Mouse (Mus musculus) liver, embryonic 15.5 days (tissue): Measurements from ENCODE around the gene Cryaa. TPM values are rescaled to one million over a fixed set of nuclear protein-coding genes. Genes with fewer than 3 reads are reported as not detected.

Source experiments
- ATAC-seq: fragments of 200-750 bp; cut with Nextera tagmentation; 2 replicates; pipeline ENCODE4 v1.8.0; 2017; ENCODE audit warnings: moderate number of reproducible peaks, mild to moderate bottlenecking, moderate library complexity; ENCODE audit not compliant: insufficient read depth
- H3K27ac ChIP-seq: fragments of 300-500 bp; sonication (generic); replicated peaks from 2 replicates; pipeline ENCODE4 v1.5.1; 2015; ENCODE audit warnings: mild to moderate bottlenecking, inconsistent platforms
- H3K27me3 ChIP-seq: fragments of 300-500 bp; sonication (generic); 2 replicates; pipeline ENCODE4 v1.6.1; 2015; ENCODE audit warnings: mild to moderate bottlenecking, inconsistent platforms
- H3K36me3 ChIP-seq: fragments of 300-500 bp; sonication (generic); replicated peaks from 2 replicates; pipeline ENCODE4 v1.6.1; 2015; ENCODE audit warnings: moderate library complexity, mild to moderate bottlenecking, inconsistent platforms
- H3K4me1 ChIP-seq: fragments of 300-500 bp; sonication (generic); replicated peaks from 2 replicates; pipeline ENCODE4 v1.6.1; 2015; ENCODE audit warnings: inconsistent platforms
- H3K4me2 ChIP-seq: fragments of 300-500 bp; sonication (generic); 2 replicates; pipeline ENCODE4 v1.6.1; 2015; ENCODE audit warnings: moderate library complexity, mild to moderate bottlenecking, inconsistent platforms
- H3K4me3 ChIP-seq: fragments of 300-500 bp; sonication (generic); replicated peaks from 2 replicates; pipeline ENCODE4 v1.5.1; 2015; ENCODE audit warnings: mild to moderate bottlenecking, inconsistent platforms
- H3K9ac ChIP-seq: fragments of 300-500 bp; sonication (generic); 2 replicates; pipeline ENCODE4 v1.6.1; 2015; ENCODE audit warnings: moderate library complexity, mild to moderate bottlenecking, inconsistent platforms
- H3K9me3 ChIP-seq: fragments of 300-500 bp; sonication (generic); replicated peaks from 2 replicates; pipeline ENCODE4 v1.6.1; 2016; ENCODE audit warnings: inconsistent platforms
- WGBS: fragments of 180-500 bp; shearing (Covaris S2); methylation state at CpG from one replicate; pipeline ENCODE4 v1.1.7; 2015; ENCODE audit warnings: mixed read lengths; ENCODE audit not compliant: insufficient replicate concordance; 5-methylcytosine and 5-hydroxymethylcytosine counted together
- polyA plus RNA-seq: library from polyadenylated mRNA; unstranded; fragments of >200 nt; fragmentation: Nextera tagmentation; extraction: Ambion mirVana; gene quantifications from 2 replicates; pipeline ENCODE4 v1.2.1, GENCODE M21; 2015

The Cryaa gene
- polyA plus RNA-seq, 1 experiment from 2014 or later = not detected

GRCm38 (mm10) chr17:31660661-31661250 lies 16.9 kb upstream of the Cryaa start:
- Histone ChIP-seq H3K9me3 (no peaks in the 10 kb centered on the region), H3K27me3 (peaks cover 3% of the 10 kb centered on the region; the same call in 1 of the 2 replicates), H3K9ac (no peak overlapping the region), H3K4me2 (no peak overlapping the region), H3K36me3 (peaks cover 13% of the 10 kb centered on the region), H3K4me3 (no peak overlapping the region), H3K27ac (no peak overlapping the region), H3K4me1 (peaks cover 31% of the 10 kb centered on the region)
- ATAC-seq = no peak
- 71% methylated on average over 8 of the region's 8 CpGs for WGBS

DNA sequence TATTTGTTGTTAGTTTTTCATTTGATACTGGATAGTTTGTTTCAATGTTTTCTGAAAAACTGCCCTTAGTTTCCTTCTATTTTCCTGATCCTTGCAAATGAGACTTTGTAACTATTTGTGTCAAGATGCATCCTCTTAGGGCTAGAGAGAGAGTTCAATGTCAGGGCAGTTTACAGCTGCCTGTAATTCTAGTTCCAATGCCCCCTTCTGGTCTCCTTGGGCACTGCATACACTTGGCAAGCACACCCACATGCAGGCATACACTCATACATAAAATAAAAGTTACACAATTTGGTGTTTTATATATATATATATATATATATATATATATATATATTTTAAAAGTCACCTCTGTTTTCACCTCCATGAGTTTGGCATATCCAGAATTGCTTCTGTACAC lies 14.8 kb upstream of the Cryaa start:
- no peak overlapping the region for H3K4me2 ChIP-seq
- peaks cover 4% of the 10 kb centered on the region; the same call in 1 of the 2 replicates for H3K27me3 ChIP-seq
- H3K4me1 ChIP-seq = peaks cover 13% of the 10 kb centered on the region
- no peaks in the 10 kb centered on the region for H3K9me3 ChIP-seq
- H3K36me3 ChIP-seq = no peaks in the 10 kb centered on the region
- ATAC-seq = no peak
- no peak overlapping the region for H3K9ac ChIP-seq
- no peak overlapping the region for H3K4me3 ChIP-seq
- H3K27ac ChIP-seq = no peak overlapping the region

DNA sequence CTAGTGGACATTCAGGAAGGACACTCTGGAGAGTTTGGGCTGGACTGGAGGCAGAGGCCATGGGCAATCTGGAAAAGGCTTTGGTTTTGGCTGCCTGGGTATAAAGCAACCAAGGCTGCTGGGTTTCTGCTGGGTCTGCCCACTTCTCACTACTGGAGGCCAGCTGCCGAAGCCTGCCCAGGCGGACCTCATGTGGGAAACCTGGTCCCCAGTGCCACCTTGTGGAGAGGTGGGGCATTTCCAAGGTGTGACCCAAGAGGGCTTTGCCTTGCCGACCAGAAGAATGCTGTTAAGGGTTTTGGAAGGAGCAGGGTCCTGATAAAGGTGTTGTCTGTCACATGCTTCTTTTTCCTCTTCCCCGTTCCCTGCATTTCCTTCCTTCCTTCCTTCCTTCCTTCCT lies 12.8 kb upstream of the Cryaa start:
- Histone ChIP-seq H3K27me3 (peaks cover 6% of the 10 kb centered on the region; the same call in 1 of the 2 replicates), H3K4me2 (no peak overlapping the region), H3K4me3 (no peak overlapping the region), H3K4me1 (peaks cover 3% of the 10 kb centered on the region), H3K9ac (no peak overlapping the region), H3K9me3 (no peaks in the 10 kb centered on the region), H3K27ac (no peak overlapping the region), H3K36me3 (no peaks in the 10 kb centered on the region)
- 5% methylated on average over 4 of the region's 4 CpGs for WGBS
- ATAC-seq = no peak

- Histone ChIP-seq H3K9me3 (no peaks in the 10 kb centered on the region), H3K4me3 (no peak overlapping the region), H3K27ac (no peak overlapping the region), H3K36me3 (no peaks in the 10 kb centered on the region), H3K27me3 (peaks cover 6% of the 10 kb centered on the region; the same call in 1 of the 2 replicates), H3K4me2 (no peak overlapping the region), H3K9ac (no peak overlapping the region), H3K4me1 (peaks cover 4% of the 10 kb centered on the region; the same call in 1 of the 2 replicates)
- ATAC-seq = no peak
- 56% methylated on average over 8 of the region's 9 CpGs for WGBS
These were observed 9.3 kb upstream of the Cryaa start for GRCm38 (mm10) chr17:31668306-31668705.

DNA sequence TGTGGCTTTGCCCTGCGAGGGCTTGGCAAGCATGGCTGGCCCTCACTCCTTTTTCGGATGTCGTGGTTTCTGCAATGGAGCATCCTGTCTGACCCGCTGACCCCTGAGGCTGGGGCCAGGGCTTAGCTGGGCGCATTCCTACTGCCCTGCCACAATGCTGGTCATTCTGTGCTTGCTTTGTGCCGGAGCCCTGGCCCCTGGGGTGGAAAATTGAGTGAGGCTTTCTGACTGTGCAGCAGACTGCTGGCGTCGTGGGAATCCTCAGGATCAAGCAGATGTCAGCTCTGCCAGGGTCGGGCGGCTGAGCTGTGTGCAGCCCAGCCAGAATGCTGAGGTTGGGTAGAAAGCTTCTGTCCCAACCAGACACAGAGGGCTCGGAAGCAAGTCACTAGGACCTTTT lies 7.4 kb upstream of the Cryaa start:
- no peak for ATAC-seq

DNA sequence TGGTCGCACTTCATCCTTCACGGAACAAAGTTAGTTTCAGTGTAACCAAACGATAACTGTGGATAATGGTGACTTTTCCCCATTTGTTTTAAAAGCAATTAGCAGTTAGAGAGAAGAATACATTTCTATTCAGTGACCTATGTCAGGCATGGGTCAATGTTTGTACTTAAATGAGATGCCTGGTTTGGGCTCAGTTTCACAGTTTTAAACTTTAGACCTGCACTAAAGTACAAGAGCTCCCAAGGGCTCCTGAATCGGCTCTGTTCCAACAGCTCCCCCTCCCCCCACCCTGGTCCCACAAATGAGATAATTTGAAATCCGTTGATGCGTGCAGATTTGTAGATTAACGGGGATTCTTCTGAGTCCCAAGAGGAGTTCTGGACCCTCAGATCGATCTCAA lies 5.9 kb upstream of the Cryaa start:
- 0 out of 2 replicates have a peak overlapping the region, but pooled peaks have one; percentile 48 for H3K27ac ChIP-seq
- no peaks in the 10 kb centered on the region for H3K9me3 ChIP-seq
- ATAC-seq = no peak
- peaks cover 4% of the 10 kb centered on the region; the same call in 1 of the 2 replicates for H3K4me1 ChIP-seq
- no peaks in the 10 kb centered on the region for H3K36me3 ChIP-seq
- peaks cover 3% of the 10 kb centered on the region; the same call in 1 of the 2 replicates for H3K27me3 ChIP-seq
- H3K4me2 ChIP-seq = no peak overlapping the region
- 58% methylated on average over 8 of the region's 8 CpGs for whole genome bisulfite sequencing
- H3K9ac ChIP-seq = no peak overlapping the region
- H3K4me3 ChIP-seq = no peak overlapping the region

More for the DNA sequence above, 7.4 kb upstream of the Cryaa start:
- H3K36me3 ChIP-seq = no peaks in the 10 kb centered on the region
- H3K4me1 ChIP-seq = peaks cover 4% of the 10 kb centered on the region; the same call in 1 of the 2 replicates
- peaks cover 6% of the 10 kb centered on the region; the same call in 1 of the 2 replicates for H3K27me3 ChIP-seq
- H3K9me3 ChIP-seq = no peaks in the 10 kb centered on the region
- no peak overlapping the region for H3K4me3 ChIP-seq
- H3K9ac ChIP-seq = no peak overlapping the region
- no peak overlapping the region for H3K27ac ChIP-seq
- H3K4me2 ChIP-seq = no peak overlapping the region
- 52% methylated on average over 11 of the region's 11 CpGs for WGBS

- H3K4me2 ChIP-seq = no peak overlapping the region
- peak; percentile 28; the same call in 1 of the 2 replicates for ATAC-seq
- H3K27ac ChIP-seq = peak overlapping the region; percentile 48; the same call in 1 of the 2 replicates
- H3K9me3 ChIP-seq = no peaks in the 10 kb centered on the region
- H3K4me1 ChIP-seq = peaks cover 4% of the 10 kb centered on the region; the same call in 1 of the 2 replicates
- no peak overlapping the region for H3K4me3 ChIP-seq
- WGBS = 66% methylated on average over 12 of the region's 12 CpGs
- H3K36me3 ChIP-seq = no peaks in the 10 kb centered on the region
- H3K9ac ChIP-seq = no peak overlapping the region
- H3K27me3 ChIP-seq = peaks cover 3% of the 10 kb centered on the region; the same call in 1 of the 2 replicates
These were observed 5.3 kb upstream of the Cryaa start for GRCm38 (mm10) chr17:31672279-31672678.

DNA sequence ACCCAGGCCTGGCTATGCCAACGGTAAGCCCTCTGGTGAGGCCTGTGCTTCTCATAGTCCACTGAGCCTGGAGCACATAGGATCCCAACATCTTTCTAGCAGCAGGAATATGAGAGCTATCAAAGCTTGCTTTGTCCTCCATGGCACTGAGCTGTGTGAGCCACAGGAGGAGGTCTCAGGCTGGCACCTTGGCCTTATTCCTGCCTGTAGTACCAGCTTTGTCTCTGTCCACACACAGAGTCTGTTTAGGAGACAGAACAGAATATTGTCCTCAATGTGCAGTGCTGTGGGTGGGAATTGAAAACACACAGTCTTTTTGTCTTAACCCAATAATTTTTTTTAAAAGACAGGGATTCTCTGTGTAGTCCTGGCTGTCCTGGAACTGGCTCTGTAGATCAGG lies 3.2 kb upstream of the Cryaa start:
- no peak overlapping the region for H3K4me3 ChIP-seq
- no peak overlapping the region for H3K27ac ChIP-seq
- ATAC-seq = no peak
- H3K9me3 ChIP-seq = no peaks in the 10 kb centered on the region
- no peak overlapping the region for H3K9ac ChIP-seq
- WGBS = 90% methylated on average over 1 of the region's 1 CpGs
- peaks cover 4% of the 10 kb centered on the region; the same call in 1 of the 2 replicates for H3K4me1 ChIP-seq
- no peaks in the 10 kb centered on the region for H3K27me3 ChIP-seq
- H3K4me2 ChIP-seq = no peak overlapping the region
- H3K36me3 ChIP-seq = no peaks in the 10 kb centered on the region

GRCm38 (mm10) chr17:31680450-31680849 lies 2.8 kb downstream of the Cryaa start:
- 18% methylated on average over 2 of the region's 2 CpGs for WGBS
- Histone ChIP-seq H3K4me3 (no peak overlapping the region), H3K9ac (no peak overlapping the region), H3K4me2 (no peak overlapping the region), H3K27ac (no peak overlapping the region), H3K9me3 (no peaks in the 10 kb centered on the region), H3K27me3 (no peaks in the 10 kb centered on the region), H3K4me1 (no peaks in the 10 kb centered on the region), H3K36me3 (no peaks in the 10 kb centered on the region)
- ATAC-seq = no peak

GRCm38 (mm10) chr17:31685514-31686224 lies 8.1 kb downstream of the Cryaa start:
- no peak overlapping the region for H3K9ac ChIP-seq
- no peaks in the 10 kb centered on the region for H3K9me3 ChIP-seq
- H3K36me3 ChIP-seq = no peaks in the 10 kb centered on the region
- H3K4me1 ChIP-seq = 0 out of 2 replicates have a peak, but pooled peaks cover 7% of the 10 kb centered on the region
- H3K4me2 ChIP-seq = no peak overlapping the region
- H3K4me3 ChIP-seq = no peak overlapping the region
- no peak overlapping the region for H3K27ac ChIP-seq
- no peak for ATAC-seq
- WGBS = 18% methylated on average over 17 of the region's 17 CpGs
- no peaks in the 10 kb centered on the region for H3K27me3 ChIP-seq

- Histone ChIP-seq H3K36me3 (no peaks in the 10 kb centered on the region), H3K4me2 (no peak overlapping the region), H3K4me1 (0 out of 2 replicates have a peak, but pooled peaks cover 7% of the 10 kb centered on the region), H3K9ac (no peak overlapping the region), H3K9me3 (no peaks in the 10 kb centered on the region), H3K4me3 (no peak overlapping the region), H3K27ac (no peak overlapping the region), H3K27me3 (no peaks in the 10 kb centered on the region)
- WGBS = 43% methylated on average over 3 of the region's 3 CpGs
- no peak for ATAC-seq
These were observed 8.6 kb downstream of the Cryaa start for GRCm38 (mm10) chr17:31686225-31686564.
